Mouse (Mus musculus): Measurements from ENCODE around the gene Lenep. TPM values are rescaled to one million over a fixed set of nuclear protein-coding genes. Genes with fewer than 3 reads are reported as not detected.

The Lenep gene
- 1.5 TPM in 1 of 2 replicates, not detected in the other for polyA plus RNA-seq (2015; fragmentation: Nextera tagmentation; extraction: Ambion mirVana)

DNA sequence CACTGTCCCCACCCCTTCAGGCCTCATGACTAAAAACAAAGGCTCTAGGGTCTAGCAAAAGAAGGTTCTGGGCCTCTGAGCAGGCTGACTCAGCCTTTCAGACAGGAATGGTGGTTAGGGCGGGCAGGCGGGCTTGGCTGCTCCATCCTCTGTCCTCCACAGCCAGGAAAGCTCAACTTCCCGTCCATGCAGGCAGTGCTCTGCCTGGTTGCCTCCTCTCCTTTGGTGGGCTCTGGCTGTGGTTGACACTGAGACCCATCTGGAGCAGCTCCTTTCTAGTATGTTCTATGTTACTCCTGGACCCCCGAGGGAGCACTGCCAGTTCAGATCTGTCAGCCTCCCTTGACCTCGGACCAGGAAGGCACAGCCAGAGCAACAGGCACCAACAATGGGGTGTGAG, at the start of gene Lenep:
TSS of gene Lenep (minus strand) at position 101 of the 400 bp plus-strand sequence.
- Histone ChIP-seq H3K9me3 (no peaks in the 10 kb centered on the region), H3K9ac (replicated peaks) (no peak within 1 kb of the TSS), H3K4me3 (replicated peaks) (no peak within 1 kb of the TSS), H3K36me3 (peaks cover 61% of the 10 kb centered on the region), H3K27me3 (no peaks in the 10 kb centered on the region), H3K4me2 (replicated peaks) (no peak within 1 kb of the TSS), H3K4me1 (replicated peaks) (no peaks in the 10 kb centered on the region), H3K27ac (no peak within 1 kb of the TSS)
- no peak for ATAC-seq
- WGBS, result 75% methylated on average over 5 of the region's 5 CpGs

DNA sequence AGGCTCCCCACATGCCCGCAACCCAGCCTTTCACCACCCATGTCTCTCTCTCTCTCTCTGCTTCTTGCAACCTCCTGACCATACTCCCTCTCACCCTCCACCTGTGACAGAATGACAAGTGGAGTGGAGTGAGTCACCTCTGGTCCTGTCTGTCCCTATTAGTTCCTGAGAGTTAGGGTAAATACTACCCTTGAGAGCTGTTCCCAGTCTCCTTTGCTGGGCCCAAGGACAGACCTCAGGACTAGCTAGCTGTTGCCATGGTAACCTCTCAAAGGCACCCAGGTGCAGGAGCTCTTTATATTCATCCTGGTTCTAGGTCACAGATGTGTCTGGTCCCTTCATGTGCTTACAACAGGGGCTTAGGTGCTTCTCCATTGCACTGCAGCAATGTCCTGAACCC, 49.3 kb upstream of the Lenep start:
- WGBS, result 85% methylated on average over 1 of the region's 1 CpGs
- no peaks in the 10 kb centered on the region for H3K36me3 ChIP-seq
- peak overlapping the region; percentile 32; the same call in 1 of the 2 replicates for H3K9ac ChIP-seq (replicated peaks)
- H3K27ac ChIP-seq, result no peak overlapping the region; the same call in 1 of the 2 replicates
- H3K9me3 ChIP-seq, result no peaks in the 10 kb centered on the region
- no peak for ATAC-seq
- H3K27me3 ChIP-seq, result no peaks in the 10 kb centered on the region
- H3K4me3 ChIP-seq (replicated peaks), result no peak overlapping the region
- peaks cover 12% of the 10 kb centered on the region; the same call in 1 of the 2 replicates for H3K4me1 ChIP-seq (replicated peaks)
- no peak overlapping the region for H3K4me2 ChIP-seq (replicated peaks)

DNA sequence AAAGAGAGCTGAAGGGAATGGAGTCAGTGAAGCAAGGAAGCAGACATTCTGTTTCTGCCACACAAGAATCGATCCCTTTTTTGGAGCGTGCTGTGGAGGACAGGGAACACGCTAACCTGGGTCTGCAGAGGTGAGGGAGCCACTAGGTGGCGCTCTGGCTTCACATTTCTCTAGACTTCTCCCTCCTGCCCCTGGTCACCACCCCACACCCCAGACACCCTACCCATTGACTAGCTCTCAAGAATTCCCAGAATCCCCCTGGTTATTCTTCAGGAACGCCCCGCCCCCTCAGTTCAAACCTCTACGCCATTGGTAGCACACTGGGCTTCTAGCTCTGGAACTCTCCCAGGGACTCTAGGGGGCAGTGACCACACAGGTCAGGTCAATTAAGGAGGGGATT, 46.9 kb upstream of the Lenep start:
- no peak overlapping the region for H3K9ac ChIP-seq (replicated peaks)
- no peak overlapping the region for H3K27ac ChIP-seq
- H3K27me3 ChIP-seq, result no peaks in the 10 kb centered on the region
- ATAC-seq, result peak; percentile 75
- peaks cover 9% of the 10 kb centered on the region; the same call in 1 of the 2 replicates for H3K4me1 ChIP-seq (replicated peaks)
- no peaks in the 10 kb centered on the region for H3K9me3 ChIP-seq
- H3K36me3 ChIP-seq, result no peaks in the 10 kb centered on the region
- H3K4me2 ChIP-seq (replicated peaks), result no peak overlapping the region
- no peak overlapping the region for H3K4me3 ChIP-seq (replicated peaks)
- 41% methylated on average over 7 of the region's 7 CpGs for WGBS

DNA sequence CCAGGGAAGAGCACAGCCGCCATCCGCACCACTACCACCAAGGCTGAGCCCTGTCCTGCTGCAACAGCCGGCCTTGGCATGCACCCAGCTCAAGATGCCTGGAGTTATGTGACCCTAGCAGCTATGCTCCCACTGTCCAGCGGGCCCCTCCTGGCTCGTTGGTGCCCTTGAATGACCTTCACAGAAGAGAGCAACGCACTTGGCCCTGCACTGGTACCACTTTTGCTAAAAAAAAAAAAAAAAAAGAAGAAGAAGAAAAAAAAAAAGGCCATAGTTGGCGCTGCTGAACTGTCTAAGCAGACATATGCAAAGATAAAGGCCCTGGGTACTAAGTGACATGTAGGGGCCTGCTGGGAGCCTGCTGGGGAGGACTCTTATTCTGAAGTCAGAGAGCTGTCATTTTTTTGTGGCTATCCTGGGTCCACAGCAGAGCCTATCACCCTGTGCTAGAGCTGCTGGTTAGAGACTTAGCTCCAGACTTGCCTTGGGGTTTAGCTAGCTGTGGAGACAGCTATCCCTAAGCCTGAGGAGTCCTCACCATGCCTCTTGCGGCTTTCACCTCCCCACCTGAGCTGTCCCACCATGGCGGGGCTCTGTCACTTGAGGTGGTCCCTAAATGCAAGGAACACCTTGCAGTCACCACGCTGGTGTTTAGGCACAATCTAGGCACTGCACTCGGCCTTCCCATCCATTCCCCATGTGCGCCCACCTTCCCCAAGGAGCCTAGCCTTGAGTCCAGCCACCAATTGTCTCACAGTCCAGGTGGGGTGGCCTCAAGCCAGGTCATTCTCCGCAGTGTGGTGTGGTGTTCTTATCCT, 46.3 kb upstream of the Lenep start:
- no peak overlapping the region for H3K4me2 ChIP-seq (replicated peaks)
- WGBS, result 75% methylated on average over 13 of the region's 13 CpGs
- no peaks in the 10 kb centered on the region for H3K27me3 ChIP-seq
- ATAC-seq, result 0 out of 2 replicates have a peak, but pooled peaks have one; percentile 25
- no peaks in the 10 kb centered on the region for H3K9me3 ChIP-seq
- H3K4me3 ChIP-seq (replicated peaks), result no peak overlapping the region
- no peak overlapping the region for H3K9ac ChIP-seq (replicated peaks)
- H3K4me1 ChIP-seq (replicated peaks), result peaks cover 9% of the 10 kb centered on the region; the same call in 1 of the 2 replicates
- no peaks in the 10 kb centered on the region for H3K36me3 ChIP-seq
- no peak overlapping the region for H3K27ac ChIP-seq

DNA sequence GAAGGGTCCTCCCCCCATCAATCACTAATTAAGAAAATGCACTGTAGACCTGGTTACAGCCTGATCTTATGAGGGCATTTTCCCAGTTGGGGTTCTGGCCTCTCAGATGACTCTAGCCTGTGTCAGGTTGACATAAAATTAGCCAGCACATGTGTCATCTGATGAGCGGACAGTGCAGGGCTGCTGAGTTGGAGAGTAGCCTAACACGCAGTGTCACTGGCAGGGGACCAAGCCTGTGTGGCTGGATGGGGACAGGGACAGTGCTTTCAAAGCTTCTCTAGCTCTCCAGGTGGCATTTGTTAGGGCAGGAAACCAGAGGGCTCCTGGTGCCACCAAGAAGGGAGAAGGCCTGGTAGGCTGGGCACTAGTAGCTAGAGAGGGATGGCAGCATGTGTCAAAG, 38.1 kb upstream of the Lenep start:
- 95% methylated on average over 2 of the region's 2 CpGs for WGBS
- ATAC-seq, result no peak
- Histone ChIP-seq H3K4me3 (replicated peaks) (no peak overlapping the region), H3K9ac (replicated peaks) (no peak overlapping the region), H3K27me3 (no peaks in the 10 kb centered on the region), H3K4me2 (replicated peaks) (no peak overlapping the region), H3K9me3 (no peaks in the 10 kb centered on the region), H3K36me3 (0 out of 2 replicates have a peak, but pooled peaks cover 3% of the 10 kb centered on the region), H3K4me1 (replicated peaks) (peaks cover 15% of the 10 kb centered on the region), H3K27ac (no peak overlapping the region)

DNA sequence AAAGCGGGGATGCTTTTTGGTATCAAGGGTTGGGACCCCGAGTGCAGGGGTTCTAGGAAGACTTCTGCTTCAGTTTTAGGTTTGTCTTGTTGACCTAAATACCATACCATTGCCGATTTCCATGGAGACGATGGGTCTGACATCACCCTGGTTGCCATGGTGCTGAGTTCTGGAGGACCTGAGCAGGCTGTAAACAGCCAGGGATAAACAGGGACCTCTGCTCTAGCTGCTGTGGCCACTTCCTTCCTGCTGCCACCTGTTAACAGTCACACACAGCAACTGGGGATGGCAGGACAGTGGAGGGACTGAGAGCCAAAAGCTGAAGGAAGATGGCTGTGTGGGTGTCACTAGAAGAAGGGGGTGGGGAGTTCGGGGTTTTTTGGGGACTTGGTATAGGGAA, 34.7 kb upstream of the Lenep start:
- ATAC-seq, result no peak
- H3K4me3 ChIP-seq (replicated peaks), result peak overlapping the region; percentile 33

DNA sequence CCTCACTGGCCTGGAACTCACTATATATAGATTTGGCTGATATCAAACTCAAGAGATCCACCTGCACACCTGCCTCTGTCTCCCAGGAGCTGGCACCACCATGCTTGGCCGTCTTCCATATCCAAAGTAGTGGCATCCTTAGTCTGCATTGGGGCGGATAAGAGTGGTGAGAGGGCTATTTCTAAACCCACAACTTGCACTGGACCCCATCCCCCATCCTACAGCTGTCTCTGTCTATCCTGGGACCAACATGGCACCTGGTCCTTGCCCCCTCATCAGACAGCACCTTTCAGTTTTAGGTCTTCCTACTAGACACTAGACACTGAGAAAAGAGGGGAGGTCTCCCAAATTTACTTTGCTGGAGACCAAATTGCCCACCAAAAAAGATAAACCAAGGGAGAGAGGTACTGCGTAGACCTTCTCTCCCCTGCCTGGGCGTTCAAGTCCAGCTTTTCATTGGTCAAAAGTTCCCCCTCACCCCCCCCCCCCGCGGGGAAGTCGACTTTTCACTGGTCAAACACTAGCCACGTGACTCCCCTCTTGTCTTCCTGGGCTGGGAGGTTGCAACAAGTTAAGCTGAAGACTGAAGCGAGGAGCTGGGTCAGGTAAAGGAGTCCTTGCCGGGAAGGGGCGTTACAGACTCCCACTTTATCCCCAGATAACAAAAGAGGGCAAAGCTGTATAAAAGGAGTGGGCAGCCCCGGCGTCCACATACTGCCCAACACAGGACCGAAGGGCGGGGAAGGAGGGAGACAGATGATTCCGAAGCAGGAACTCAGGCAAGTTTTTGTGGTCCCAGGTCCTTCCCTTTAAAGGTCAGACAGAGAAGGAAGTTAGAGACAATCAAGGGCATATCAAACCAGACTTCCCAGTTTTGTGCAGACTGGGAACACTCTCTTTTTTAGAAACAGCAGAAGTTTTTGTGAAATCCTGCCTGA, 33.9 kb upstream of the Lenep start, which contains the start of gene Pbxip1:
TSS of gene Pbxip1 (plus strand) at position 531 of the 938 bp plus-strand sequence.
- 5% methylated on average over 16 of the region's 16 CpGs for WGBS
- Histone ChIP-seq H3K36me3 (peaks cover 30% of the 10 kb centered on the region), H3K4me3 (replicated peaks) (peak within 1 kb of the TSS; percentile 33), H3K27me3 (no peaks in the 10 kb centered on the region), H3K4me2 (replicated peaks) (peak within 1 kb of the TSS; percentile 49), H3K9me3 (no peaks in the 10 kb centered on the region), H3K4me1 (replicated peaks) (peaks cover 31% of the 10 kb centered on the region), H3K27ac (peak within 1 kb of the TSS; percentile 21; the same call in 1 of the 2 replicates), H3K9ac (replicated peaks) (peak within 1 kb of the TSS; percentile 51; the same call in 1 of the 2 replicates)
- peak; percentile 40 for ATAC-seq

More for the DNA sequence above, 34.7 kb upstream of the Lenep start:
- peak overlapping the region; percentile 49 for H3K4me2 ChIP-seq (replicated peaks)
- 17% methylated on average over 5 of the region's 5 CpGs for WGBS
- H3K4me1 ChIP-seq (replicated peaks), result peaks cover 24% of the 10 kb centered on the region
- H3K27me3 ChIP-seq, result no peaks in the 10 kb centered on the region
- H3K27ac ChIP-seq, result no peak overlapping the region
- peak overlapping the region; percentile 51; the same call in 1 of the 2 replicates for H3K9ac ChIP-seq (replicated peaks)
- no peaks in the 10 kb centered on the region for H3K9me3 ChIP-seq
- peaks cover 27% of the 10 kb centered on the region for H3K36me3 ChIP-seq

DNA sequence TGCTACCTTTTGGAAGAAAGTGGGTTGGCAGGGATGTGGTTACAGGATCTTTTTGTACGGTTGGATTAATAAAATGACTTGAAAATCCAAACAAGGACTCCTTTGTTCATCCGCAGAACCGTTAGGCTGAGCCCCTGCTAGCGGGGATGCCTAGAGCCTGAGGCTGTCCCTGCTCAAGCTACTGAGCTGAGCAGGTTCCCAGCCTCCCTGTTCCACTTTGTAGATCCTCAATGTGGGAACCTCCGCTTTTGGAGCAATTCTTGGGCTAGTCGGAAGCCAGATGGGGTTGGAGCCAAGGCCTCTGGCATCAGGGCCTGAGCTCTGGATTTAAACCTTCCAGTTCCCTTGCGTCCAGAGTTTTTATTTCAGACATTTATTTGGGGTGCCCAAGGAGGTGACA, 32.4 kb upstream of the Lenep start:
- H3K36me3 ChIP-seq, result peaks cover 30% of the 10 kb centered on the region
- ATAC-seq, result no peak
- no peak overlapping the region for H3K4me3 ChIP-seq (replicated peaks)
- no peak overlapping the region for H3K27ac ChIP-seq
- no peak overlapping the region for H3K9ac ChIP-seq (replicated peaks)
- no peaks in the 10 kb centered on the region for H3K27me3 ChIP-seq
- 73% methylated on average over 7 of the region's 7 CpGs for WGBS
- H3K9me3 ChIP-seq, result no peaks in the 10 kb centered on the region
- peaks cover 40% of the 10 kb centered on the region for H3K4me1 ChIP-seq (replicated peaks)
- H3K4me2 ChIP-seq (replicated peaks), result no peak overlapping the region

DNA sequence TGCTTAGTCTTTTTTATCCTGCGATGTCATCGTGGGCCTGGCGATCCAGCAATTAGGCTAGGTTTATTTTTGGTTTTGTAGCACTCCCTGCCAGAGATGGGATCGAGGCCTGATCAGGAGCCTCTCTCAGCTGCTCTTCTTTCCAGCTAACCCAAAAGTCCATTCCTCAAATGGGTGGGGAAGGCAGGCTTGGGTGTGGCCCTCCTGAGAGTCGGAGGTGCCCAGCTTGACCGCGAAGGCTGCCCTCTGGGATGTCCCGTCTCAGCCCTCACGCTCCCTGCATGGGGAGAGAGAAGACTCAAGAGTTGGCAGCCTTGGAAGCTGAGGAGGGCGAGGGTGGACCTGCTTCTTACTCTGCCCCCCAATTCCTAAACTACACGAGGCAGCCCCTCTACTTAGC, 31.9 kb upstream of the Lenep start:
- 0 out of 2 replicates have a peak overlapping the region, but pooled peaks have one; percentile 16 for H3K9ac ChIP-seq (replicated peaks)
- no peaks in the 10 kb centered on the region for H3K27me3 ChIP-seq
- H3K4me3 ChIP-seq (replicated peaks), result no peak overlapping the region
- 88% methylated on average over 11 of the region's 11 CpGs for WGBS
- ATAC-seq, result no peak
- H3K9me3 ChIP-seq, result no peaks in the 10 kb centered on the region
- peaks cover 40% of the 10 kb centered on the region for H3K4me1 ChIP-seq (replicated peaks)
- H3K27ac ChIP-seq, result 0 out of 2 replicates have a peak overlapping the region, but pooled peaks have one; percentile 2
- H3K36me3 ChIP-seq, result peaks cover 30% of the 10 kb centered on the region
- no peak overlapping the region for H3K4me2 ChIP-seq (replicated peaks)

DNA sequence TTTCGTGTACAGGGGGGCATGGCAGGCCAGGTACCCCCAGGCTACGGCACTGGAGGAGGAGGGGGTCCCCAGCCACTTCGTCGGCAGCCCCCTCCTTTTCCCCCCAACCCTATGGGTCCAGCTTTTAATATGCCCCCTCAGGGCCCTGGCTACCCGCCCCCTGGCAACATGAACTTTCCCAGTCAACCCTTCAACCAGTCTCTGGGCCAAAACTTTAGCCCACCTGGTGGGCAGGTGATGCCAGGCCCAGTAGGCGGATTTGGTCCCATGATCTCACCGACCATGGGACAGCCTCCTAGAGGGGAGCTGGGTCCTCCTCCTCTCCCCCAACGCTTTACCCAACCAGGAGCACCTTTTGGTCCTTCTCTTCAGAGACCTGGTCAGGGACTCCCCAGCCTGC, 30.0 kb upstream of the Lenep start:
- Histone ChIP-seq H3K4me1 (replicated peaks) (peaks cover 40% of the 10 kb centered on the region), H3K4me2 (replicated peaks) (no peak overlapping the region), H3K27me3 (no peaks in the 10 kb centered on the region), H3K9ac (replicated peaks) (no peak overlapping the region), H3K4me3 (replicated peaks) (no peak overlapping the region), H3K9me3 (no peaks in the 10 kb centered on the region), H3K27ac (no peak overlapping the region), H3K36me3 (peaks cover 33% of the 10 kb centered on the region)
- WGBS, result 94% methylated on average over 8 of the region's 8 CpGs
- no peak for ATAC-seq

DNA sequence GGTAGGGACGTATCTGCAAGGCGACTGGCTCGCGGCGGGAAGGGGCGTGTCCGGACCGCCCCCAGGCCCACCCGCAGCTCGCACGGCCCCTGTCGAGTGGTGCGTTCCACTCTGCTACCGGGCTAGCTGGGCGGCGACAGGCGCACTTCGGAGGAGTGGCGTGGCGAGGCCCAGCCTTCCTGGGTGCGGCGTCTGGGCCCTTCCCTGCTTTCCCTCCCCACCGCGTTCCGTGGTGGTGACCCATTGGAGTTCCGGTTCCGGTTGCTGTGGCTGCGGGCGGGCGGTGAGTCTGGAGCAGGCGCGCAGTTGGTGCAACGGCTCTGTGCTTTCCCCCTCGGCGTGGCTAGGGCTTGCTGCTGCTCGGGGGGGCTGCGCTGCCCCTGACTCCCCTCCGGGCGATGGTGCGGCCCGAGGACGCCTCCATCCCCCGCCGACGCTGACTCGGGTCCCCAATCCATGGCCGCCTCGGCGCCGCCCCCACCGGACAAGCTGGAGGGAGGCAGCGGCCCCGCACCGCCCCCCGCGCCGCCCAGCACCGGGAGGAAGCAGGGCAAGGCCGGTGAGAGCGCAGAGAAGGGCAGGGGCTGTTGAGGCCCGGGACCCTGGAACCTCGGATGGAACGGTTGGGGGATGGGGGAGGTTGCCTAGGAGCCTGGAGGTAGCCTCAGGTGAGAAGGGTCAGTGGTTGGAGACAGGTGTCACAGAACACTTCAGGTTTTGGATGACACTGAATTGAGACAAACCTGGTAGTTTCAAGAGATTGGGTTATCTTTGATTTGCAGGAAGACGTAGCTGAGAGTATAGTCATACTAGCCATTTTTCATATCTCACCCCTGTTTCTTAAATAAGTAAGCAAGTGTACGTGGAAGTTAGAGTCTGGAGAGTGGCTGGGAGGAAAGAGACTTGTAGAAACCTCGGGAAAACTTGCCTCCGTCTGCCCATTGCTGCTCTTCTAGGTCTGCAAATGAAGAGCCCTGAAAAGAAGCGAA, 27.9 kb upstream of the Lenep start, which contains the start of gene Pygo2:
TSS of gene Pygo2 (plus strand) at position 44 of the 989 bp plus-strand sequence.
- peaks cover 49% of the 10 kb centered on the region for H3K36me3 ChIP-seq
- 2% methylated on average over 66 of the region's 68 CpGs for WGBS

More for the DNA sequence above, 27.9 kb upstream of the Lenep start, which contains the start of gene Pygo2:
- H3K9me3 ChIP-seq, result no peaks in the 10 kb centered on the region
- peak; percentile 99 for ATAC-seq
- peak within 1 kb of the TSS; percentile 87 for H3K4me2 ChIP-seq (replicated peaks)
- peaks cover 24% of the 10 kb centered on the region for H3K4me1 ChIP-seq (replicated peaks)
- peak within 1 kb of the TSS; percentile 91 for H3K27ac ChIP-seq
- H3K27me3 ChIP-seq, result no peaks in the 10 kb centered on the region
- peak within 1 kb of the TSS; percentile 90 for H3K9ac ChIP-seq (replicated peaks)
- H3K4me3 ChIP-seq (replicated peaks), result peak within 1 kb of the TSS; percentile 81
